Mouse (Mus musculus) left cerebral cortex, adult 6 months (tissue): ENCODE results near the gene Cyp2c23. TPM values are rescaled to one million over a fixed set of nuclear protein-coding genes. Genes with fewer than 3 reads are reported as not detected.

Source experiments
- long read RNA-seq, 2 experiments: library from polyadenylated mRNA; unstranded; transcript quantifications; one replicate each; pipeline ENCODE4 v2.0.0; 2019 to 2020
- polyA plus RNA-seq: library from polyadenylated mRNA; unstranded; fragments of <200 nt; fragmentation: Nextera tagmentation; gene quantifications from 2 replicates; pipeline ENCODE4 v1.2.3, GENCODE M21; 2021

The Cyp2c23 gene
- polyA plus RNA-seq = 0.28 and 0.31 TPM in 2 replicates
- long read RNA-seq, experiment 1 = 0 reads
- long read RNA-seq, experiment 2 = 0 reads

GRCm38 (mm10) chr19:44028972-44029371 is at the start of gene Cyp2c23:
Cyp2c23 (minus strand) TSS chr19:44029208.

GRCm38 (mm10) chr19:44069121-44069913 is 40.3 kb upstream of the Cyp2c23 start, which contains the start of gene Erlin1:
Erlin1 (minus strand) TSS chr19:44069785.

GRCm38 (mm10) chr19:43986069-43986794 is 42.8 kb downstream of the Cyp2c23 start, which contains the start of gene Cpn1:
Cpn1 (minus strand) TSS chr19:43986556.

Other genes with a start within 250 kb of the Cyp2c23 start
- gene Abcc2, start 247.0 kb downstream of the Cyp2c23 start, polyA plus RNA-seq = not detected in 2 replicates
- 2.0 and 2.6 TPM in 2 replicates for gene Dnmbp, start 89.0 kb downstream of the Cyp2c23 start, polyA plus RNA-seq
- gene Cpn1, start 42.7 kb downstream of the Cyp2c23 start, polyA plus RNA-seq = 0.28 and 0.45 TPM in 2 replicates
- 8.3 and 11.2 TPM in 2 replicates for gene Erlin1, start 40.6 kb upstream of the Cyp2c23 start, polyA plus RNA-seq
- 2.7 and 4.9 TPM in 2 replicates for gene Chuk, start 78.3 kb upstream of the Cyp2c23 start, polyA plus RNA-seq
- 18.8 and 23.4 TPM in 2 replicates for gene Cwf19l1, start 106.7 kb upstream of the Cyp2c23 start, polyA plus RNA-seq
- 80.3 and 99.0 TPM in 2 replicates for gene Bloc1s2, start 117.2 kb upstream of the Cyp2c23 start, polyA plus RNA-seq
- gene Pkd2l1, start 163.2 kb upstream of the Cyp2c23 start, polyA plus RNA-seq = 0.10 and 0.11 TPM in 2 replicates
- gene Scd3, start 174.1 kb upstream of the Cyp2c23 start, polyA plus RNA-seq = 4.9 and 6.7 TPM in 2 replicates